Mouse (Mus musculus) megakaryocyte, embryonic 14.5 days (primary cell): Measurements from ENCODE around the gene Asah2. TPM values are rescaled to one million over a fixed set of nuclear protein-coding genes. Genes with fewer than 3 reads are reported as not detected.

ENCODE experiments used
- H3K27me3 ChIP-seq: replicated peaks from 2 replicates; pipeline ENCODE3; 2012; ENCODE audit warnings: inconsistent platforms
- H3K36me3 ChIP-seq: replicated peaks from 2 replicates; pipeline ENCODE3; 2012; ENCODE audit warnings: low read length, inconsistent platforms, mixed read lengths
- H3K4me1 ChIP-seq: 2 replicates; pipeline ENCODE4 v1.6.1; 2012; ENCODE audit warnings: inconsistent platforms
- H3K4me3 ChIP-seq: replicated peaks from 2 replicates; pipeline ENCODE3; 2012; ENCODE audit warnings: moderate library complexity, mild to moderate bottlenecking, inconsistent platforms
- H3K9me3 ChIP-seq: 2 replicates; pipeline ENCODE4 v1.6.1; 2012; ENCODE audit warnings: inconsistent platforms
- FLI1 ChIP-seq: IDR thresholded peaks from 2 replicates; pipeline ENCODE4 v1.6.1; 2012; ENCODE audit warnings: low read length, inconsistent platforms, mixed read lengths
- GATA1 ChIP-seq: IDR thresholded peaks from 3 replicates; pipeline ENCODE4 v1.6.1; 2012; ENCODE audit warnings: mixed read lengths, low read length, inconsistent platforms, borderline replicate concordance
- polyA plus RNA-seq: library from polyadenylated mRNA; stranded (reverse); fragments of >175 nt; gene quantifications from 2 replicates; pipeline ENCODE4 v1.2.3, GENCODE M21; 2012; ENCODE audit warnings: low replicate concordance; ENCODE audit not compliant: insufficient read depth

Asah2 gene
- polyA plus RNA-seq, 1 experiment = 0.48 TPM

GRCm38 (mm10) chr19:32067669-32068068, 40.3 kb downstream of the Asah2 start:
- Histone ChIP-seq H3K27me3 (peaks cover 10% of the 10 kb centered on the region), H3K36me3 (no peaks in the 10 kb centered on the region), H3K4me1 (peaks cover 6% of the 10 kb centered on the region), H3K4me3 (no peak overlapping the region), H3K9me3 (no peaks in the 10 kb centered on the region)
- TF ChIP-seq GATA1 (no peak), FLI1 (no peak)

GRCm38 (mm10) chr19:32061294-32061693, 46.7 kb downstream of the Asah2 start:
- H3K4me3 ChIP-seq = no peak overlapping the region
- TF ChIP-seq GATA1 = no peak
- peaks cover 12% of the 10 kb centered on the region for H3K4me1 ChIP-seq
- H3K36me3 ChIP-seq = peaks cover 4% of the 10 kb centered on the region
- H3K27me3 ChIP-seq = no peaks in the 10 kb centered on the region
- no peaks in the 10 kb centered on the region for H3K9me3 ChIP-seq

GRCm38 (mm10) chr19:32056252-32056651, 51.8 kb downstream of the Asah2 start:
- no peaks in the 10 kb centered on the region for H3K9me3 ChIP-seq
- H3K27me3 ChIP-seq = no peaks in the 10 kb centered on the region
- TF ChIP-seq FLI1 (no peak), GATA1 (no peak)
- no peak overlapping the region for H3K4me3 ChIP-seq
- H3K4me1 ChIP-seq = peaks cover 14% of the 10 kb centered on the region
- H3K36me3 ChIP-seq = peaks cover 9% of the 10 kb centered on the region

- no peak for TF ChIP-seq GATA1
- TF ChIP-seq FLI1 = no peak
- no peaks in the 10 kb centered on the region for H3K9me3 ChIP-seq
- H3K4me1 ChIP-seq = peaks cover 17% of the 10 kb centered on the region
- no peaks in the 10 kb centered on the region for H3K27me3 ChIP-seq
- H3K36me3 ChIP-seq = peaks cover 10% of the 10 kb centered on the region
- no peak overlapping the region for H3K4me3 ChIP-seq
Measured at GRCm38 (mm10) chr19:32055725-32056124, 52.3 kb downstream of the Asah2 start.

DNA sequence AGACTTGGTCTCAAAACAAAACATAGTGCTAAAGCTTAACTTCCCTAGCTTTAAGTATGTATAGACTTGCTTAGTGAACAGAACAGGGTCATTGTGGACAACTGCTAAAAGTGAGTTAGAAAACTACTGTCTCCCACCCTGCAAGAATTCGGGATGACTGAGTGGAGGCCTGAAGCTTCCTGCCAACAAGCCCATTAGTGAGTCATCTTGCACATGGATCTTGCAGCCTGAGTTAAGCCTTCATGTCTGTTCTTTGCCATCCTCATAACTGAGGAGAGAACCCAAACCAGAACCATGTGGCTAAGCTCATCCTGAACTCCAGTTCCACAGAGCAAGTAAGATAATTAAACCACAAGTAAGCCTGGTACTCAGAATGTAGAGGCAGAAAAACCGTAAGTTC, 56.8 kb downstream of the Asah2 start:
- H3K9me3 ChIP-seq = no peaks in the 10 kb centered on the region
- peaks cover 17% of the 10 kb centered on the region for H3K4me1 ChIP-seq
- no peak overlapping the region for H3K4me3 ChIP-seq
- TF ChIP-seq FLI1 = no peak
- no peak for TF ChIP-seq GATA1
- no peaks in the 10 kb centered on the region for H3K27me3 ChIP-seq
- peaks cover 12% of the 10 kb centered on the region for H3K36me3 ChIP-seq

- Histone ChIP-seq H3K4me1 (no peaks in the 10 kb centered on the region), H3K9me3 (no peaks in the 10 kb centered on the region), H3K36me3 (peaks cover 3% of the 10 kb centered on the region), H3K27me3 (no peaks in the 10 kb centered on the region), H3K4me3 (no peak overlapping the region)
- TF ChIP-seq FLI1 = no peak
- no peak for TF ChIP-seq GATA1
Measured at GRCm38 (mm10) chr19:32032881-32033280, 75.1 kb downstream of the Asah2 start.

- no peaks in the 10 kb centered on the region for H3K9me3 ChIP-seq
- H3K36me3 ChIP-seq = peaks cover 3% of the 10 kb centered on the region
- H3K4me1 ChIP-seq = no peaks in the 10 kb centered on the region
- TF ChIP-seq FLI1 = no peak
- no peak for TF ChIP-seq GATA1
- no peak overlapping the region for H3K4me3 ChIP-seq
- no peaks in the 10 kb centered on the region for H3K27me3 ChIP-seq
Measured at GRCm38 (mm10) chr19:32030430-32030829, 77.6 kb downstream of the Asah2 start.

GRCm38 (mm10) chr19:32025443-32025842, 82.6 kb downstream of the Asah2 start:
- peaks cover 7% of the 10 kb centered on the region for H3K9me3 ChIP-seq
- peaks cover 13% of the 10 kb centered on the region for H3K36me3 ChIP-seq
- no peaks in the 10 kb centered on the region for H3K27me3 ChIP-seq
- H3K4me3 ChIP-seq = no peak overlapping the region
- no peak for TF ChIP-seq GATA1
- no peak for TF ChIP-seq FLI1
- no peaks in the 10 kb centered on the region for H3K4me1 ChIP-seq

- TF ChIP-seq FLI1 (no peak), GATA1 (no peak)
- H3K4me1 ChIP-seq = peaks cover 12% of the 10 kb centered on the region
- H3K4me3 ChIP-seq = no peak overlapping the region
Measured at GRCm38 (mm10) chr19:32019722-32020121, 88.3 kb downstream of the Asah2 start.

GRCm38 (mm10) chr19:32018585-32018984, 89.4 kb downstream of the Asah2 start:
- no peak overlapping the region for H3K4me3 ChIP-seq
- peaks cover 25% of the 10 kb centered on the region for H3K36me3 ChIP-seq
- H3K4me1 ChIP-seq = peaks cover 12% of the 10 kb centered on the region
- peaks cover 7% of the 10 kb centered on the region for H3K9me3 ChIP-seq
- no peaks in the 10 kb centered on the region for H3K27me3 ChIP-seq
- TF ChIP-seq FLI1 (no peak), GATA1 (no peak)

More at GRCm38 (mm10) chr19:32019722-32020121, 88.3 kb downstream of the Asah2 start:
- H3K36me3 ChIP-seq = peaks cover 25% of the 10 kb centered on the region
- H3K27me3 ChIP-seq = no peaks in the 10 kb centered on the region
- H3K9me3 ChIP-seq = peaks cover 7% of the 10 kb centered on the region

- no peak for TF ChIP-seq GATA1
- no peak for TF ChIP-seq FLI1
- H3K36me3 ChIP-seq = peaks cover 25% of the 10 kb centered on the region
- H3K27me3 ChIP-seq = no peaks in the 10 kb centered on the region
- peaks cover 12% of the 10 kb centered on the region for H3K4me1 ChIP-seq
- H3K9me3 ChIP-seq = peaks cover 7% of the 10 kb centered on the region
- no peak overlapping the region for H3K4me3 ChIP-seq
Measured at GRCm38 (mm10) chr19:32018053-32018452, 90.0 kb downstream of the Asah2 start.
